Mouse (Mus musculus) testis, adult 2 months (tissue): ENCODE measurements around the gene Ubxn2a. TPM values are rescaled to one million over a fixed set of nuclear protein-coding genes. Genes with fewer than 3 reads are reported as not detected.
"Not testable (repeated sequence)": the region's sequence is repeated elsewhere in the genome, so short reads cannot be mapped to it uniquely, and the experiment has no call there.

ENCODE experiments used
- H3K27ac ChIP-seq: fragments of 200-500 bp; 2 replicates; pipeline ENCODE4 v1.5.1; 2012; ENCODE audit warnings: low read depth, low read length; ENCODE audit not compliant: control insufficient read depth, insufficient read depth
- H3K27me3 ChIP-seq: fragments of 200-500 bp; 2 replicates; pipeline ENCODE4 v1.6.1; 2012; ENCODE audit warnings: mild to moderate bottlenecking, low read length, moderate library complexity; ENCODE audit not compliant: control insufficient read depth, insufficient read depth
- H3K36me3 ChIP-seq: fragments of 200-500 bp; 2 replicates; pipeline ENCODE4 v1.6.1; 2012; ENCODE audit warnings: mild to moderate bottlenecking, low read length; ENCODE audit not compliant: control insufficient read depth, insufficient read depth
- H3K4me1 ChIP-seq: fragments of 200-500 bp; 2 replicates; pipeline ENCODE4 v1.6.1; 2012; ENCODE audit warnings: low read length; ENCODE audit not compliant: control insufficient read depth, insufficient read depth
- H3K4me3 ChIP-seq: fragments of 200-500 bp; 2 replicates; pipeline ENCODE4 v1.5.1; 2012; ENCODE audit warnings: low read depth, mild to moderate bottlenecking, low read length, moderate library complexity, mixed read lengths; ENCODE audit not compliant: control insufficient read depth
- CTCF ChIP-seq: fragments of 200-500 bp; IDR thresholded peaks from 2 replicates; pipeline ENCODE4 v1.5.1; 2012; ENCODE audit warnings: low read depth, mild to moderate bottlenecking, inconsistent platforms, low read length, moderate library complexity; ENCODE audit not compliant: control insufficient read depth, insufficient read depth, insufficient replicate concordance
- POLR2A ChIP-seq: fragments of 200-500 bp; IDR thresholded peaks from 2 replicates; pipeline ENCODE4 v1.6.1; 2012; ENCODE audit warnings: low read depth, mild to moderate bottlenecking, inconsistent platforms, low read length, moderate library complexity; ENCODE audit not compliant: control insufficient read depth
- polyA plus RNA-seq: library from polyadenylated mRNA; depleted of rRNA; stranded (reverse); fragments of >200 nt; gene quantifications from 2 replicates; pipeline ENCODE4 v1.2.3, GENCODE M21; 2012

Ubxn2a gene
- polyA plus RNA-seq, 1 experiment, result 1.4 TPM

DNA sequence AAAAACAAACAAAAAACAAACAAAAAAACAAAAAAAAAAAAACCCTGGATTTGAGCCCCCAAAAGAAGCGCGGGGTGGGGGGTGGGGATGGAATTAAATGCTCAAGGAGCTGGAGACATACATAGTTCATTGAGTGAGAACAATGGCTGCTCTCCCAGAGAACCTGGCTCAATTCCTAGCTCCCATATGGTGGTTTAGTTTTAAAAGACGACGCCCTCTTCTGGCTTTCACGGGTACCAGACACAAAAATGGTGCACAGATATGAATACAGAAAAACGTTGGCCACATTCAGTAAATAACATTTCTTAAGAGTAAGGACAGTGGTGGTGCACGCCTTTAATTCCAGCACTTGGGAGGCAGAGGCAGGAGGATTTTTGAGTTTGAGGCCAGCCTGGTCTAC, 1.6 kb downstream of the Ubxn2a start:
- H3K36me3 ChIP-seq, result no peaks in the 10 kb centered on the region; the same call in 1 of the 2 replicates
- H3K27ac ChIP-seq, result no peak overlapping the region
- H3K4me3 ChIP-seq, result no peak overlapping the region
- H3K4me1 ChIP-seq, result peaks cover 6% of the 10 kb centered on the region
- no peak for TF ChIP-seq CTCF
- no peaks in the 10 kb centered on the region for H3K27me3 ChIP-seq

DNA sequence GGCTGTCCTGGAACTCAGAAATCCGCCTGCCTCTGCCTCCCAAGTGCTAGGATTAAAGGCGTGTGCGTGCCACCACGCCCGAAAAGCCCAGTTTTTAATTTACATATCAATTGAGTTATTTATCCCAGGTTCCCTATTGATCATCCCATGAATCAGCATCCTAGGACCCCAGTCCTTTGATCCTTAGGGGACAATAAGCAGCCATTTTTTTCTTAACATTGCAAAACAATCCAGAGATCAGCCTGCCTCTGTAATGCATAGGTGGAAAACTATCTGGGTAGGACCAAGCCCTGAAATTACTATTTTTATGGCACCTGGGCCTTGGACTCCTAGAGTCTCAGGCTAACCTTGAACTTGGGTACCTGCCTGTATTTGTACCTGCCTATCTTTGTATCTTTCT, 9.5 kb downstream of the Ubxn2a start:
- Histone ChIP-seq H3K4me1 (no peaks in the 10 kb centered on the region), H3K27me3 (no peaks in the 10 kb centered on the region), H3K4me3 (no peak overlapping the region), H3K36me3 (no peaks in the 10 kb centered on the region), H3K27ac (no peak overlapping the region)
- TF ChIP-seq POLR2A (no peak), CTCF (no peak)

DNA sequence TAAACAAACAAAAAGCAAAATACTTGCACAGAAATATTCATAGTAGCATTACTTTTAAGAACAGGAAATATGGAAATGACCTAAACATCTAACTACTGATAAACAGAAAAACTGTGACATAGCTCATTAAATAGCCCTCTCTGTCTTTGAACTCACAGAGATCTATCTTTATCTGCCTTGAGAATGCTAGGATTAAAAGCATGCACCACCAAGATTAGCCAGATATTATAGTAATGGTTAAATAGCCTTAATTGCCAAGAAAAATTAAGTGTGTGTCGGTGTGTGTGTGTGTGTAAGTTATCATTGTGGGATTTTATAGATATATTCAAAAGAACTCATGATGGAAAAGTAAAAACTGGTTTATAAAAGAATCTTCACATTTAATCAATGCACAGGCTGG, 17.6 kb downstream of the Ubxn2a start:
- TF ChIP-seq CTCF (no peak), POLR2A (no peak)
- Histone ChIP-seq H3K36me3 (no peaks in the 10 kb centered on the region; the same call in 1 of the 2 replicates), H3K4me1 (no peaks in the 10 kb centered on the region)

DNA sequence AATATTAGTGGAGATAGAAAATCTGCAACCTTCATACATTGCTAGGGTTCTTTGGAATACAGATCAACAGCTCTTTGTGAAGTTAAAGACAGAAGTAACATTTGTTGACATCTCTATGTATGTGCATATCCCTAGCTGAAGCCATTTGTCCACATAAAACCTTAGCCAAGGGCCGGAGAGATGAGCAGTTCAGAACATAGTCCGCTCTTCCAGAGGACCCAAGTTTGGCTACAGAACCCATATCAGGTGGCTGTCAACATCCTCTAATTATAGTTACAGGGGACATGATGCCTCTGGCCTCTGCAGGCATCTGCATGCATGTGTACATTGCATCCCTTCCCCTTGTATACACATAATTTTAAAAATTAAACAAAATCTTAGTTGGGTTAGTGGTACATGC, 18.3 kb downstream of the Ubxn2a start:
- Histone ChIP-seq H3K27me3 (no peaks in the 10 kb centered on the region), H3K4me1 (no peaks in the 10 kb centered on the region), H3K36me3 (no peaks in the 10 kb centered on the region; the same call in 1 of the 2 replicates), H3K27ac (no peak overlapping the region), H3K4me3 (no peak overlapping the region)
- TF ChIP-seq POLR2A (no peak), CTCF (no peak)

More for the DNA sequence above, 17.6 kb downstream of the Ubxn2a start:
- H3K27ac ChIP-seq, result no peak overlapping the region
- no peaks in the 10 kb centered on the region for H3K27me3 ChIP-seq
- H3K4me3 ChIP-seq, result no peak overlapping the region

DNA sequence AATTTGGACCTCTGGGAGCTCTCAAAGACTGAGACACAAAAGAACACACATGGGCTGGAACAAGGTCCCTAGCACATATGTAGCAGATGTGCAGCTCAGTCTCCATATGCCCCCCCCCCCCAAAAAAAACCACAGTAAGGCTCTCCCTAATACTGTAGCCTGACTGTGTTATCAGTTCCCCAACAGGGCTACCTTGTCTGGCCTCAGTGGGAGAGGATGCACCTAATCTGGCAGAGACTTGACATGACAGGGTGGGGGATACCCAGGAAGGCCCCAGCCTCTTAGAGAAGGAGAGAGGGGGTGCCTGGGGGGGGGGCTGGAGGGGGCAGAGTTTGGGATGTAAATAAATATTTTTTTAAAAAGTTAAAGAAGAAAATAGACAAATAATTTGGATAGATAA, 18.8 kb downstream of the Ubxn2a start:
- TF ChIP-seq POLR2A (no peak), CTCF (no peak)
- Histone ChIP-seq H3K4me1 (no peaks in the 10 kb centered on the region), H3K4me3 (no peak overlapping the region), H3K36me3 (no peaks in the 10 kb centered on the region; the same call in 1 of the 2 replicates), H3K27me3 (no peaks in the 10 kb centered on the region), H3K27ac (no peak overlapping the region)

DNA sequence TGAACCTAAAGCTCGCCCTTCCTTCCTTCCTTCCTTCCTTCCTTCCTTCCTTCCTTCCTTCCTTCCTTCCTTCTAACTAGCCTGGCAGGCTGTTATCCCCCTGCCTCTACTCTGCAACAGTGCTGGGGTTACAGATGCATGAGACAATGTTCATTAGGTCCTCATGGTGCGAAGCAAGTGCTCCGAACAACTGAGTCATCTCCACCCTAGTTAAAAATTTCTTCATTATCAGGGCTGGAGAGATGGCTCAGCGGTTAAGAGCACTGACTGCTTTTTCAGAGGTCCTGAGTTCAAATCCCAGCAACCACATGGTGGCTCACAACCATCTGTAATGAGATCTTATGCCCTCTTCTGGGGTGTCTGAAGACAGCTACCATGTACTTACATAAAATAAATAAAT, 20.9 kb downstream of the Ubxn2a start:
- not testable (repeated sequence) for H3K27ac ChIP-seq, H3K4me3 ChIP-seq, H3K4me1 ChIP-seq, H3K36me3 ChIP-seq, H3K27me3 ChIP-seq

DNA sequence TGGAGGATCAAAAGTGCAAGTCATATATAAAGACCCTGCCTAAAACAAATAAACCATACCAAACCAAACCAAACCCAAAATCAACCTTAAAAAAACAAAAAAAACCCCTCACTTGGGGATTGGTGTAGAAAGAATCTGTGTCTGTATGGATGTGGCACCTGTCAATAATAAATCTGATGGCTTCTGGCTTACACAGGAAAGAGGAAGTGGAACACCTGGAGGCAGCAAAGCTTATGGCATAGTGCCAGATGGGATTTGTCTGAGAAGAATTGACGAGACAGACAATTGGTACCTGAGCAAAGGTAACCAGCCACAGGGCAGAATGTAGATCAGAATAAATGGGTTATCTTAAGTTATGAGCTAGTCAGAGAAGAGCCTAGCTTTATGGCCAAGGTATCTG, 22.4 kb downstream of the Ubxn2a start:
- no peak overlapping the region for H3K4me3 ChIP-seq
- no peak for TF ChIP-seq POLR2A
- no peak overlapping the region for H3K27ac ChIP-seq
- H3K4me1 ChIP-seq, result no peaks in the 10 kb centered on the region
- no peaks in the 10 kb centered on the region for H3K27me3 ChIP-seq
- H3K36me3 ChIP-seq, result peaks cover 2% of the 10 kb centered on the region; the same call in 1 of the 2 replicates

DNA sequence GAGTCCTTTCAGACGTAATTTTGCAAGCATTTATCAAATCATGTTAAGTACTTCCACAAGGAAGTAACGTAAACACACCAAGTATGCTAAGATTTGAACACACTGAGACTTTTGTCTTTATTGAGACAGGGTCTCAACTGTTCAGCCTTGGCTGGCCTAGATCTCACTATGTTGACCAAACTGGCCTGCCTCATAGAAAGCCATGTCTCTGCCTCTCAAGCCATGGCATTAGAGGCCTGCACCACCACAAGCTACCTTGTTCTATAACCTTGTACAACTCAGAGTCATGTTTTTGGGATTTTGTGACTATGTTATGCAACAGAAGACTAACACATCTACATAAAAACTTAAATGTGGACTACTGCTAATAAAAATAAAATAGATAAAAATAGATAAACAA, 25.4 kb downstream of the Ubxn2a start:
- Histone ChIP-seq H3K36me3 (peaks cover 2% of the 10 kb centered on the region; the same call in 1 of the 2 replicates), H3K27me3 (no peaks in the 10 kb centered on the region), H3K4me3 (no peak overlapping the region), H3K4me1 (no peaks in the 10 kb centered on the region), H3K27ac (no peak overlapping the region)
- no peak for TF ChIP-seq CTCF
- TF ChIP-seq POLR2A, result no peak

DNA sequence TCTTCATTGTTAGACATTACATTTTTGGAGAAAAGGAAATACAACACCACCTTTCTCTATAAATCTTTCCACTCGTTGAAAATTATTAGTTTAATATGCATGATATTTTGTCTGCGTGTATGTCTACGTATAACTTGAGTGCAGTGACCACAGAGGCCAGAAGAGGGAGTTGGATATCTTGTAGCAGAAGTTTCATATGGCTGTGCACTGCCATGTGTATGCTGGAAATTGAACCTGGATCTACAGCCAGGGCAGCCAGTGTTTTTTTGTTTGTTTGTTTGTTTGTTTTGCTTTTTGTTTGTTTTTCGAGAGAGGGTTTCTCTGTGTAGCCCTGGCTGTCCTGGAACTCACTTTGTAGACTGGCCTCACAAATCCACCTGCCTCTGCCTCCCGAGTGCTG, 28.5 kb downstream of the Ubxn2a start:
- Histone ChIP-seq H3K36me3 (peaks cover 2% of the 10 kb centered on the region; the same call in 1 of the 2 replicates), H3K27ac (no peak overlapping the region), H3K4me1 (peaks cover 4% of the 10 kb centered on the region), H3K27me3 (no peaks in the 10 kb centered on the region), H3K4me3 (no peak overlapping the region)
- TF ChIP-seq POLR2A (no peak), CTCF (no peak)
